Mouse (Mus musculus) liver, embryonic 11.5 days (tissue): Measurements from ENCODE around the gene Plcb2. TPM values are rescaled to one million over a fixed set of nuclear protein-coding genes. Genes with fewer than 3 reads are reported as not detected.

Experiments
- ATAC-seq: fragments of 200-750 bp; cut with Nextera tagmentation; replicated peaks from 2 replicates; pipeline ENCODE4 v1.8.0; 2017; ENCODE audit warnings: moderate number of reproducible peaks, mild to moderate bottlenecking, moderate TSS enrichment, moderate library complexity; ENCODE audit not compliant: low FRiP score
- DNase-seq: peaks from one replicate; pipeline ENCODE4 v3.0.0-alpha.2; 2017; ENCODE audit warnings: low spot score
- H3K27ac ChIP-seq: fragments of 300-500 bp; sonication (generic); 2 replicates; pipeline ENCODE4 v1.5.1; 2014; ENCODE audit warnings: mild to moderate bottlenecking, low read depth, low read length, control low read depth
- H3K27me3 ChIP-seq: fragments of 300-500 bp; sonication (generic); replicated peaks from 2 replicates; pipeline ENCODE4 v1.6.1; 2014; ENCODE audit warnings: low read length, mixed read lengths; ENCODE audit not compliant: control insufficient read depth, insufficient read depth
- H3K36me3 ChIP-seq: fragments of 300-500 bp; sonication (generic); 2 replicates; pipeline ENCODE4 v1.6.1; 2014; ENCODE audit warnings: mild to moderate bottlenecking, low read length, moderate library complexity, mixed read lengths; ENCODE audit not compliant: control insufficient read depth, insufficient read depth
- H3K4me1 ChIP-seq: fragments of 300-500 bp; sonication (generic); replicated peaks from 2 replicates; pipeline ENCODE4 v1.6.1; 2014; ENCODE audit warnings: low read length, mixed read lengths; ENCODE audit not compliant: control insufficient read depth, insufficient read depth
- H3K4me2 ChIP-seq: fragments of 300-500 bp; sonication (generic); 2 replicates; pipeline ENCODE4 v1.6.1; 2014; ENCODE audit warnings: mild to moderate bottlenecking, control low read depth, moderate library complexity
- H3K4me3 ChIP-seq: fragments of 300-500 bp; sonication (generic); 2 replicates; pipeline ENCODE4 v1.5.1; 2014; ENCODE audit warnings: low read depth, low read length, control low read depth
- H3K9ac ChIP-seq: fragments of 300-500 bp; sonication (generic); 2 replicates; pipeline ENCODE4 v1.6.1; 2014; ENCODE audit warnings: low read depth, low read length, control low read depth
- H3K9me3 ChIP-seq: fragments of 300-500 bp; sonication (generic); 2 replicates; pipeline ENCODE4 v1.6.1; 2016; ENCODE audit warnings: low read length, inconsistent platforms, mixed read lengths; ENCODE audit not compliant: control insufficient read depth
- WGBS: fragments of 180-500 bp; shearing (Covaris S2); extraction: QIAGEN DNeasy Blood & Tissue Kit; methylation state at CpG from one replicate; pipeline ENCODE4 v1.1.7; 2014; 5-methylcytosine and 5-hydroxymethylcytosine counted together
- polyA plus RNA-seq: library from polyadenylated mRNA; unstranded; fragments of >200 nt; fragmentation: Nextera tagmentation; extraction: Ambion mirVana; gene quantifications from 2 replicates; pipeline ENCODE4 v1.2.1, GENCODE M21; 2014

Gene Plcb2
- polyA plus RNA-seq, 1 experiment from 2014 or later = 3.5 TPM

DNA sequence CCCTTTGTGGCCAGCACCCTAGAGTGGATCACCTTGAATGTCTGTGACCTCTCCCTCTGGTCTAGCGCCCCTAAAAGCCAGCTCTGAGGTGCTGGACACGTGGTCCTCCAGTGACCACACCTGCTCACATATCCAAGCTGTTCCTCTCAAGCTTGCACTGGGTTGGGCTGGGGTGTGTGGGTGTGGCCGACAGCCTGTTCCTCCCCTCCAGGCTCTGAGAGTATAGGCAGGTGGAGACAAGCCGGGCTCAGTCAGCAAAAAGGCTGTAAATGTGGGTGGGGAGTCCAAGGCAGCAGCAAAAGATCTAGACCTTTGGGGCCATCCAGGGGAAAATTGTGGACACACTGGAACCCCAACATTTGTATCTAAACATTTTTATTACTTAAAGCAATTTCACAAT is 69.8 kb downstream of the Plcb2 start:
- Histone ChIP-seq H3K9ac (peak overlapping the region; percentile 65), H3K36me3 (no peaks in the 10 kb centered on the region), H3K4me1 (peaks cover 51% of the 10 kb centered on the region), H3K4me3 (no peak overlapping the region), H3K4me2 (peak overlapping the region; percentile 65), H3K9me3 (no peaks in the 10 kb centered on the region), H3K27me3 (no peaks in the 10 kb centered on the region), H3K27ac (peak overlapping the region; percentile 96)
- 29% methylated on average over 4 of the region's 4 CpGs for WGBS
- DNase-seq (peak; percentile 56), ATAC-seq (peak; percentile 83)

Other genes starting within 250 kb of the Plcb2 start
- gene Srp14, start 248.7 kb downstream of the Plcb2 start, polyA plus RNA-seq = 184 and 195 TPM in 2 replicates
- gene Bmf, start 178.8 kb downstream of the Plcb2 start, polyA plus RNA-seq = 1.0 and 1.9 TPM in 2 replicates
- 97.7 and 112 TPM in 2 replicates for gene Bub1b, start 130.2 kb downstream of the Plcb2 start, polyA plus RNA-seq
- gene Pak6, start 65.1 kb downstream of the Plcb2 start, polyA plus RNA-seq = 2.2 and 2.8 TPM in 2 replicates
- 0.16 TPM in 1 of 2 replicates, not detected in the other for gene Ankrd63, start 24.5 kb downstream of the Plcb2 start, polyA plus RNA-seq
- 32.3 and 33.0 TPM in 2 replicates for gene Inafm2, start 17.3 kb upstream of the Plcb2 start, polyA plus RNA-seq
- 0.14 and 0.19 TPM in 2 replicates for gene Ccdc9b, start 34.2 kb upstream of the Plcb2 start, polyA plus RNA-seq
- gene Phgr1, start 44.3 kb upstream of the Plcb2 start, polyA plus RNA-seq = not detected in 2 replicates
- gene Disp2, start 51.3 kb upstream of the Plcb2 start, polyA plus RNA-seq = 0.32 and 0.60 TPM in 2 replicates
- 127 TPM in 2 replicates for gene Knstrn, start 85.6 kb upstream of the Plcb2 start, polyA plus RNA-seq
- 41.3 and 48.6 TPM in 2 replicates for gene Ivd, start 133.5 kb upstream of the Plcb2 start, polyA plus RNA-seq
- gene Bahd1, start 171.9 kb upstream of the Plcb2 start, polyA plus RNA-seq = 1.7 and 1.9 TPM in 2 replicates
- gene Chst14, start 198.1 kb upstream of the Plcb2 start, polyA plus RNA-seq = 15.4 and 16.4 TPM in 2 replicates